Mouse (Mus musculus) testis, postnatal 10 days (tissue): ENCODE data around the gene Nradd.

Experiments
- DNase-seq: peaks from one replicate; pipeline ENCODE4 v3.0.0; 2021; ENCODE audit warnings: low spot score

Gene Nradd

DNA sequence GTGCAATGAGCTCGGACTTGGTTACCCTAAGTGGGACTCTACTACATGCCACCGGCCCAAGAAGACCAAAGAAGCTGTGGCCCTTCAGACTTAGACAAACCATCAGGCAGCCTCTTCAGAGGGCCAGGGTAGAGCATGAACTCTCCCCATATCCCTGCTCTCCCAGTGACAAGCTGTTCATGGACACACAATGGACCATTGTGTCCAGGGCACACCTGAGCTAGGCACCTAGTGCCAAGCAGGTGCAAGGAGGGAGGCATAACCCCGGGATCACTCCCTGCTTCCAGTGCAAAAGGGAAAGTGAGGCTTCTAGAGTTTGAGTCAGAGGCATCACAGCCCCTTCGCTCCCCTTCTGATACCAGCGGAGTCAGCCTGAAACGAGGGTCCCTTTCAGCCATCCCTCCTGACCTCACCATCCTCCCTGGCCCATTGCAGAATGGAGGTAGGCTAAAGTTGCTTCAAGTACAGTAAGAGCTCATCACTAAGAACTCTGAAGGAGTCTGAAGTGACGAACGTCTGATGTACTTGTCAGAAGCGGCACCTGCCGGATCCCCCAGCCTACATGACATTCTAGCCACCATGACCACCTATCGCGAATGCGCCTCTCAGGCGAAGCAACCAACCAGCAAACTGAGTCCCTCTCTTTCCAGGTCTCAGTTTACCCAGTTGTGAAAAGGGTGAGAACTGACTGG lies 28.9 kb upstream of the Nradd start:
- no peak for DNase-seq

DNA sequence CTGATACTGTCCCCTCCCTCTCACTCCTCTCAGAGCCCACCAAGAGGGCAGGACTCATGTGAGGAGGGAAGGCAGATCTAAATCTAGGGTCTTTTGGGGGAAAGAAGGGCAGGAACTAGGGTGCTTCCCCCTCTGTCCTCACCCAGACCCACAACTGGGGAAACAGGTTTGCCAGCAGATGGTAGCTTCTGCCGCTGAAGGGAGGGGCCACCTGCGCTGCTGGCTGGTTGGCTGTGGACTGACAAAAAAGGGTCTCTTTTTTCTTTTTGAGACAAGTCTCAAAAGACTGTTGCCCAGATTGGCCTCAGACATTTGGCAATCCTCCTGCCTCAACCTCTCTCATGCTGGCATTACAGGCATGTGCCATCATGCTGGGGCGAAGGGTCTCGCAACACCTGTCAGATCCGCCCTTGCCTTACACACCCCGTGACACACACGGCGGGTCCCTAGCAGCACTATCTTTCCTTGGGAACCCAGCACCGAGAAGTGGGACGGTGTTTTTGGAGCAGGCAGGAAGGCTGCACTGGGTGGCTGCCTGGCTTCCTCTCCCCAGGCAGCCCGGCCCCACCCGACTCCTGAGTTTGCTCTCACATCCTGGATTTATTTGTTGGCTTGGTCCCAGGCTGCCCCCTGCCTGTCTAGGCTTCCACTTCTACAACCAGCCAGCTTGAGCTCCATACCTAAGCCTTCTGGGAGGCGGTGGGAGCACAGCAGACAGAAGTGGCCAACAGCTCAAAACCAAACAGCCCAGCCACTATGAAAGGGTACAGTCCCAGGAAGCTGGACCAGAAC lies 27.9 kb upstream of the Nradd start:
- DNase-seq = peak; percentile 40

DNA sequence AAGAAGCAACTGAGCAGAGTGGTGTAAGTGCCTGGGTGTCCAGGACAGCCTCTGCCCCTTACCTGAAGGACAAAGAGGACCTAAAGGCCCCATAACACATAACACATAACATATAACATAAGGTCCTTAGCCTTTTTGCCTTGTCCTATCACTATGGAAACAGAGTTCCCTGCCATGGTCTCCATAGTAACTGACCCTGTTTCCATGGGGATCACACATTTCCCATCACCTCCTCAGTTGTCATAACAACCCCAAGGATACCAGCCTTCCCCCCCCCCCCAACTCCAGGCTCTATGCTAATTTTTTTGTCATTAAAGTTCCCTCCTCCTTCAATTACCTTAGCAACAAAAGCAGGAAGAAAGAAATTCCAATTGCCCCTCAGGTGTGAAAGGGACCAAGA lies 25.5 kb upstream of the Nradd start:
- no peak for DNase-seq

DNA sequence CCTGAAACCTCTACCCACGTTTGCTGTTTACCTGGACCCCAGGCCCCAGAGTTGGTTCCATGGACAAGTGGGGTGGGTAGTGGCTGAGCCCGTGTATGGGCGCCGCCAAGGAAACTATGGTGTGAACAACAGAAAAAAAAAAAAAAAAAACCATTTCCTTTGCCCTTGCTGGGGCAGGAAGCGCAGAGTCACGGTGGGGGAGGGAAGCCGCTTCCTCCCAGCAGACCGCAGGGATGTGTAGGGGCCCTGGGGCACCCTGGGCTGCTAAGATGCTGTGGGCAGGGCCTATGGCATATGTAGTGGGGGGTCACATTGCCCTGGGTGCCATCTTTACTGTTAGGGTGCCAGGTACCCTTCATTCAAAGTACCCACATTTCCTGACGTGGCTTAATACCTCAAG lies 21.0 kb upstream of the Nradd start:
- DNase-seq = no peak

DNA sequence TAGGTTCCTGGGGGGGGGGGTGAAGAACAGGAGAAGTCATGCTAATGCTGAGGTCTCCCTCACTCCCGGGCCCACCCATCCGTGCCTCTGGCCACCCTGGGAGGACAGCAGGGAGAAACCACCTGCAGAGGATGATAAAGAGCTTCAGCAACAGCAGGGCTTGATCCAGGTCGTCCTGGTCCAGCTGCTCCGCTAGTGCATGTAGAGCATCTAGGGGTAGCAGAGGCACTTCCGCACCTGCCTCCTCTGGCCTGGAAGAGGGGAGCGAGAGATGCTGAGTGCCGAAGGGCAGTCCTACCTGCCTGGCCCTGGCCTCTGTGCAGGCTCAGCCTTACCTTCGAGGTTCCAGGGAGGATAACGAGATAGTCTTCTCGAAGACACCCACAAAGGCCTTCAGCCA lies 20.0 kb upstream of the Nradd start:
- DNase-seq = no peak

DNA sequence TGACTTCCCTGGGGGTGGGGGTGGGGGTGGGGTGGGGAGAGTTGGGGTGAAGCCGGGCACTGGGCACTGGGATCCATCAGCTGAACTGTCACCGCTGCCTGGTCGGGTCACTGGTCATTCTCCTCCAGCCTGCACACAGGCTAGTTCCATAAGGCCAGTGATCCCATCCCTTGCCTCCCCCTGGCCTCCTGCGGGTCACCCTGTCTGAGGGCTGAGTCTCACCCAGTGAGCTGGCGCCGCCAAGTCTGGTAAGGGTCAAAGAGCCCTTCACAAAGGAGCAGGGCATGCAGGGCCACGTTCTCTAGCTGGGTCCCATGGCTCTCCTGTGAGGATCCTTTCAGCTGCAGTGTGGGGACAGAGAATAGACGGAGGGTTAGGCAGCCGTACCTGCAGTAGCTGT lies 19.5 kb upstream of the Nradd start:
- no peak for DNase-seq

DNA sequence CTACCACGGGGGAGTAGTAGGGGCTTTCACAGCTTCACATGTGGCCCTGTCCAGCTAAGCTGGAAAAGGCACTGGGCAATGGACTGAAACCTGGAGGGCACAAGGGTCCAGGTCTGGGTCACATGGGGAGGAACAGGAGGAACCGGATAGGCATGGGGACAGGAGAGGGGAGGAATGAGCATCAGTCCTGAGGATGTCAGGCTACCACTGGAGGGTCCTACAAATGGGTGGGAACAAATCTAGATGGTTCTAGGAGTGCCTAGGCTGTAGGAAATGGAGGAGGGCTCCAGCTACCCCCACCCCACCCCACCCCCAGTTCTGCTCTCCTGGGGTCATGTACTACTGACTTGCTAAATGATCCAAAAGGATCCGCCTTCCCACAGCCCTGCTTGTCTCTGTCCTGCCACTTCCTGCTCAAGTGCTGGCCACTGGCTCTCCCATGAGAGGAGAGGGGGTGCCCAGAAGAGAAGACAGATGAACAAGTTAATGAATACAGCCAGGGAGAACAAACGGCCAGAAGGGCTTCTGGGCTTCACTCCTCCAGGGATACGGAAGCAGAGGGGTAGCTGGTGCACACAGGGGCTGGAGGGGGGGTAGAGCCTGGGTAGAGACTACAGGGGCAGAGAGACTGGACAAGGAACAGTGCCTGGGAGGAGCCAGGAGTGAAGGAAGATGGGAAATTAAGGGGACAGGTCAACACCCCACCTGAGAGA lies 18.7 kb upstream of the Nradd start:
- no peak for DNase-seq

DNA sequence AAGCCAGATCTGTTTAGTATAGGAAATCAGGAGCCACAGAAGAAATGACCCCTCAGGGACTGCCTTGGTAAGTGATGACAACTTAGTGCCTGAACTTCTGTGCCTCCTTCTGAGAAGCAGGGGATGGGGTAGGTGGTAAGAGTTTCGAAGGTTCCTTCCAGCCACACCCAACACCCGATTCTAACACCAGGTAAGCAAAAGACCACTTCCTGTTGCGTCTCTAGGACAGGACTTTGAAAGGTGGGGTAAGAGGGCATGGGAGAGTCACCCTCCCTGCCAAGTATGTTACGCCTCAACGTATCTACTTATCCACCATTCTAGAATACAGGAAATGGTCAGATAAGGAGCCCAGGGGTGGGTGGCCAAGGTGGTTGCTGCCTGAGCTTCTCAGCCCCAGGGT lies 16.8 kb upstream of the Nradd start:
- no peak for DNase-seq

DNA sequence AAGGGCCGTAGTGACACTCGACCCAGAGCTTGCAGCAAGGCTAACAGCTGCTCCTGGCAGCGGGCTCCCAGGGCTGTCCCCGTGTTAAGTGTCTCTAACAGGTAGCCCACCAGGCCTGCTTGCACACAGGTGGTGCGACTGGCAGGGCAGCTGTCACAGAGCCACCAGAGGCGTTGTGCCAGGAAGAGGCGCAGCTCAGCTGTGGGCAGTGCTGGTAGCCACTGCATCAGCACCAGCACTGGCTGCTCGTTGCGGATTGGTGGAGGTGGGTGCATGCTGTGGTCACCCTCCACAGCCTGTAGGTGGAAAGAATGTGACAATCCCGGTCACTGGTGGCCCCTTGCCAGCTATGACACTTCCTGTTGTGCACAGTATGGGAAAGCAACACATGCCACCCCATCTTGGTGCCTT lies 14.4 kb upstream of the Nradd start:
- no peak for DNase-seq

DNA sequence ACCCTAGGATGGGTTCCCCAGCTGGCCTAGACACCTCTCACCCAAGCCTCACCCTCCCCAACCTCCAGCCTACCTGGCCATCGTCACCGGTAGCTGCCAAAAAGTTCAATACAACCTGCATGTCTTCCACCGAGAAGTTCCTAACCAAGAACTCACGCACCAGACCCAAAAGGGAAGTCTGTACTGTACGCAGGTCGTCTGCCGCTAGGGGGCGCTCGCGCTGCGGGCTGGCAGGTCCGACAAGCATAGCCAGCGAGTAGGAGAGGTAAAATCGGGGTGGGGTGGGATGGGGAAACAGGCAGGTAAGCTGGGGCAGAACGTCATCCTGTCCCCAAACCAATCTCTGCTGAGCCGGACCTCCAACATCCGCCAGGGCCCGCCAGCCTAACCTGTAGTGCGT lies 11.0 kb upstream of the Nradd start:
- DNase-seq = peak; percentile 97

DNA sequence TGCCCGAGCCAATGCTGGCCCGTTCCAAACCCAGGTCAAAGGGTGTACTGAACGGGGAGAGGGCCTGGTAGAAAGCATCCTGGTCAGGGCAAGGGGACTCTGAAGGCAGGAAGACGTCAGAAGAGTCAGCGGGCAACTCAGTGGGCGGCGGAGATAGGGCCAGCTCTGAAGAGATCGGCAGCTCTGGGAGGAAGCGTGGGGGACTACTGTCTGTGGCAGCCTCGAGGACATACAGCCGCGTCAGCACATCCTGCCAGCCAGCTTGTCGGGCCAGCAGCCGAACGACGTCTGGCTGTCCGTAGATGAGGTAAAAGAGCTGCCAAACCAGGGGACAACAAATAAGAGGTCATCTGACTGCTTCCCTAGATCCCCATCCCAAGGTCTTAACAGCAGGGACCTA lies 9.6 kb upstream of the Nradd start:
- DNase-seq = no peak

DNA sequence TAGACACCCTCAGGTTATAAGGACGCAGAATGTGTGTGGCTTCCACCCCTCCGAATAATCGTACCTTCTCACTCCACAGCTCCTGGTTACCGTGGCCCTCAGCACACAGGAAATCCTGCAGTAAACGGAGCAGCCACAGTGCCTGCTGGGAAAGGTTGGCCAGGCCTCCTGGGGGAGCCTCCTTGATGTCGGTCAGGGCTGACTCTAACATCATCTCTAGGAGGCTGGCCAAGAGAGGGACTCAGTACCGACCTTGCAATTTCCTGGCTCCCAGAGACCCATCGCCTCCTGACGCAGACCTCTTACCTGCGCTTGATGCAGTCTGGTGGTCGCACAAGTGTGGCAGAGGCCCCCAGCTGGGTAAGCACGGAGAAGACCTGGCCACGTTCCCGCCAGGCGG lies 8.4 kb upstream of the Nradd start:
- DNase-seq = no peak

DNA sequence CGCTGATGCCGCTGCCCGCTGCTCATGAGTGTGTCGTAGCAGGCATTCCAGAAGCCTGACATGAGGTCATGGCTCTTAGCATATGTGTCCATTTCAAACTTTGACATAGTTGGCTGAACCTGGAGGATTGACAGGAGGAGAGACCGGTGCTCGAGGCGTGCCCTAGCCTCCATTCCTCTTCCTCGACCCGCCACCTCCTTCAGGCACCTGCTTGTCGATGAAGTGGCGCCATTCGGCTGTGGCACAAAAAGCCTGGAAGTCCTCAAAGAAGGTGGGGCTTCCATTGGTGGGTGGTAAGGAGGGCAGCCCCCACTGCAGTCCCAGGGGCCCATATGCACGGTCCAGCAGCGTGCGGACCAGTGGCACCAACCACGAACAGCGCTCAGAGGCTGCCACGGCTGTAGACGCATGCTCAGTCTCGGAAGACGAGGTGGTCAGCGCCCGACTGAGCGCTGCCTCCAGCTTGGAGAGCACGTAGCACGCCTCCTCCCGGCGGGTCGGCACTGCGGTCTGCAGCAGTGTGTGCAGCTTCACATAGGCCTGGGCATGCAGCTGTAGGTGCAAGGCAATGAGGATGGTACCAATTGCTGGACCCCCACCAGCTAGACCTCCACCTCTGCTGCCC lies 7.5 kb upstream of the Nradd start:
- no peak for DNase-seq

DNA sequence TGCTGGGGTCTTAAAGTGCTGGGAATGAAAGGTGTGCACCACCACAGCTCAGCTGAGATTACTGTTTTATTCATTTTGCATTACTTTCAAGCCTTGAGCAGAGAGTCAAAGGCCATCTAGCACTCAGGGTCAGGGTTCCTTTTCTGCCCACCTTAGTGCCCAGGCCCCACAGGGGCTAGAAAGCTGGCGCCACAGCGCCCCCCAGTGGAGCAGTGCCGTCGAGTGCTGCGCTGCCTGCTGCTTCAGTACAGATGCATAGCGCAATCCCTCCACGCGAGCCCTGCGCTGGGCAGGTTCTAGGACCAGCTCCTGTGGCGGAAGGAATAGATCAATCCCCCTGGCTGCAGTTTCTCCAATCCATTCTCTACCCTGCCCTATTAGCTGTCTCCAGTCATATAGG lies 6.9 kb upstream of the Nradd start:
- peak; percentile 89 for DNase-seq

DNA sequence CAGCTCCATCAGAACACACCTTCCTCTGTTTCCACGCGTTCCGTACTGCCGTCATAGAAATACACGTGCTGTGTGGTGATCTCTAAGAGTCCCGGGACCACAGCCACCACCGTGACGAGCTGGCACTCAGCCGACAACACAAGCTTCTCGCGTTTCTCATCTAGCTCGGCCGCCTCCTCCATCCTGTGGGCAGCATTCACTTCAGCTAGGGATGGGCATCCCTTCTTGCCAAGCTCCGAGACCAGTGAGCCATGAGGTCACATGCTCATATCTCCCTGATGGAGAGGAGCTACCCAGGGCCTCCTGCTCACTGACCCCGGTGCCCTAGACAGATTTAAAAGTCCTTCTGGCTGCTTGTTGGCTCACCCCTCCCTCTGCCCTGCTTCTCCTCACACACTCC lies 5.9 kb upstream of the Nradd start:
- DNase-seq = peak; percentile 50

DNA sequence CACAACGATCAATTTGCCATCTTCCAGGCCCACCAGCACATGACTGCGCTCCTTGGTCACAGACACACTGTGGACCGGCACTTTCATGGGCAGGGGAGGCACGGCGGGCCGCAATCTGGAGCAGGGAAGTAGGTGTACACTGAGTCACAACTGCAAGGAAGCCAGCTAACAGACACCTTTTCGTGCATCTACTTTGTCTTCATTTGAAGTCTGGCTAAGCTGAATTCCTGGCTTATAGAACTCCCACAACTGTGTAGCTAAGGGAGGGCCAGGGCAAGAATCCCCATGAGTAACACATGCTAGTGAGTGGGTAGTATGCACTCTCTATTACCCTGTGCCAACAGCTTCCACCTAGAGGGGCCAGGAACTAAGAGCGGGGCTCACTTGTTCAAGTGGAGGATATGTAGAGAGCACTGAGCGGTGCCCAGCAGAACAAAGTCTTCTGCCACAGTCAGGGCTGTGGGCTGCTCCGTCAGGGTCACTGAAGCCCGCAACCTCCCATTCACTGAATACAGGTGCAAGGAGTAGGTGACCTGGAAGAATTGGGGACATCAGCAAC lies 1.2 kb upstream of the Nradd start:
- DNase-seq = no peak

DNA sequence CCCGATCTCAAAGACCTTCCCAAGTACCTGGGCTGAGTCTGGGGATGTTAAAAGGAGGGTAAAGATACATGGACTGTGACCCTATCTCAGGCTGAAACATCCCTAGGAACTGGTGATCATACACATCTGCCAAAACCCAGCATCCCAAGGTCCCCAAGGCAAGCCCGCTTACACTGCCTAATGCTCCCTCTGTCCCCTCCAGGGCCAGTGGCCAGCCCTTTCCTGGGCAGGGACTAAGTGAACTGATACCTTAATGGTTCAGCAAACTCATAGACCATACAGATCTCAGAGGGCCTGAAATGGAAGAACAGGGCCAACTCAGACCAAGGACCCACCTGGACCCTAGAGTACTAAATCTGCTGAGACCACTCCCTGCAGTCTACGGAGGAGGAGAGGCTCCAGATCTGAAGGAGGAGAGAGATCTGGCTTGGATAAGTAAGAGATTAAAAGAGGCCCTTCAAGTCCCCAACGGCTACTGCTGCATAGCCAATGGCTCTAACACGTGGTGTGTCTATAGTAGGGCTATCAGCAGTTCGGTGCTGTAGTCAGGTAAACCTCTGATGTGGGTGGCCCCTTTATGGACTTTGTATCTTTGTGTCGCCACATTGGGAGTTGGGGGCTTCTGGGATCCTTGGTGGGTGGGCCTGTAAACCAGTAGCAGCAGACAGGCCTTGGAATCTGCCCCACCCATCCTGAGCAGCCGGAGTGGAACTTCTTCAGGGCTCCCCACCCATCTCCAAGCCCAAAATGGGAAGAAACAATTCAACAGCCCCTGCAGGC lies 646 bp downstream of the Nradd start:
- DNase-seq = peak; percentile 40

DNA sequence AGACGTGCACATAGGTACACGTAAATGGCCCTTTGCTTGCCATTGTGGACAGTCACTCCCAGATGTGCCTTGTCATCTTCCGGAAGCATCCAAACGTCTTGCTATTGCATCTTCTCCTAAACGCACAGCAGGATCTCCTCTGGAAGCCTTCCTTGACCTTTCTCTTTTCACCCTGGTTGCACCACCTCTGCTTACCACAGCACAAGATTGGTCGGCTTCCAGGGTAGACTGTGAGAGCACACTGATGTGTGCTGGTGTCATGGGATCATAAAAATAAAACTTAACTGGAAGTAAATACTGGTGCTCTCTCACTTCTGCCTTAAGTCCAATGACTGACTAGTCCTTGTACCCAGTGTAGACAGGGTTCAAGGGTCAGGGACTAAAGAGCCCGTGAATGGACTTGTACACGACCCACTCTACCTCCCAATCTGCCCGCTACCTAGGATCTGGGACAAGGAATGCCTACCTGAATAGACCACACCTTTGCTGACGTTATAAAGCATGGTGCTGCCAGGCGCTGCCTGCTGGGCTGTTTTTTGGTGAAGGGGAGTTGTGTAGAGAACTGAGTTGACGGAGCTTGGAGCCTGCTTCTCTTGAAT lies 1.5 kb downstream of the Nradd start:
- DNase-seq = no peak

DNA sequence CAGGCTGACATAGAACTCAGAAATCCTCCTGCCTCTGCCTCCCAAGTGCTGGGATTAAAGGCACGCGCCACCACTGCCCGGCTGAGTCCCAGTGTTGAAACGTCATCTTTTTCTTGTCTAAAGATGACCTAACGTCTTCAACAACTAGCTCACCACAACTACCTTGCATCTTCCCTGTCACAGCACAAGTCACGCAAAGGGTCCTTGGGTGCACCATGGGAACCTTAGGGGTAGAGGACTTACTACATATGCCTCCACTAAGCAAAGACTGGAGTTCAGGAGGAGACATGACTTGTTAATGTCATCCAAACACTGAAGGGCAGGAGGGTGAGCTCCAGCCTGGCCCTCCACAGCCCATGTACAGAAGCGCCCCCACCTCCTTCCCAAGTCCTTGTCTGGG lies 3.6 kb downstream of the Nradd start:
- DNase-seq = no peak

DNA sequence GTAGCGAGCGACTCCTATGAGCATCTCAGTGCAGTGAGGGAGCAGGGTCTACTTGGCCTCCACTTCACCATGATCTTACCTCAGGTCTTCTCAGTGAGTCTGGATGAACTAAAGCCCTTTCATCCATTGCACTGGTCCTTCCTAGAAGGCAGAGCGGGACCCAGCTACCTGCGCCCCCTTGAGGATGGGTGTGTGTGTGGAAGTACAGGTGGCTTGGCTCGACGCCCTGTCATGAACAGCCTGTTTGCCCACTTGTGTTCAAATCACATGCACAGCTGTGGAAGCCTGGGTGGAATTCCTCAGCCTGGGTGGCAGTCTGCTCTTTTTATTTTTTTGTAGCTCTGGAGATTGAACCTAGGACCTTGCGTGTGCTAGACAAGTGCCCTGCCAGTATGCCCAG lies 4.1 kb downstream of the Nradd start:
- DNase-seq = peak; percentile 53

DNA sequence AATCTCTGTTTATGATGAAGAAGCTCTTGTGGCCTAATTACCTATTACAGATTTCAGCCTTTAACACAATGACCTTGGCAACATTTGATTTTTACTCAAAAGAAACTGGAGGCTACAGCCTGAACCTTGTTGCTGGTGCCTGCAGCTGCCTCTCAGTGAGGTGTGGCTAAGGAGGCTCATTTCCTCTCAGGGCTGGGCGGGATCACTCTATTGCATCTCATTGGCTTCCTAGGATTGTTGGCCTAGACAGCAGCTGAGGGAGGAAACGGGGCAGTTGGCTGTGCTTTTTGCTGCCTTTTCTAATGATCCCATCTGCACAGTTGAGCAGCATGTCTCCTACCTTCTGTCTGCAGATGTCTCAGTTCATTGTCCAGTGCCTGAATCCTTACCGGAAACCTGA lies 7.2 kb downstream of the Nradd start:
- no peak for DNase-seq
